8 mouse cellular contexts compared by ENCODE assay signal in genomic region chr3:96501391-96502115, GRCm38 (mm10). TPM values are rescaled to one million over a fixed set of nuclear protein-coding genes. Genes with fewer than 3 reads are reported as not detected.
DNase-seq lines count a peak whose midpoint lies in the region; ATAC-seq lines count a peak whose summit lies in the region.

No protein-coding gene starts in this region.

- H3K4me3 ChIP-seq in hindbrain, embryonic 13.5 days, result peak overlapping the region; percentile 72

- peaks cover 17% of the 10 kb centered on the region for H3K4me1 ChIP-seq in hindbrain, embryonic 13.5 days (replicated peaks)

- peak overlapping the region; percentile 55; the same call in 1 of the 2 replicates for H3K27ac ChIP-seq in hindbrain, embryonic 13.5 days

- H3K9ac ChIP-seq in hindbrain, embryonic 13.5 days, result peak overlapping the region; percentile 66

- WGBS in hindbrain, embryonic 13.5 days, result under 1% methylated on average over 32 of the region's 32 CpGs

- no peaks in the 10 kb centered on the region for H3K9me3 ChIP-seq in hindbrain, embryonic 13.5 days

- peak; percentile 88 for DNase-seq in Muller cell, postnatal 12 days (ENCODE audit: inconsistent ontology term)
- DNase-seq in cerebellum, adult 9-11 months, result peak; percentile 83
- peak; percentile 69 to 95 for DNase-seq in frontal cortex, adult 2 months (ENCODE audit: extremely low spot score in 1 of 2, low spot score in 1 of 2)
- peak; percentile 92 to 93 for DNase-seq in layer of hippocampus, postnatal 14 days (ENCODE audit: low spot score in 2 of 2)
- DNase-seq in lung, postnatal 14 days, result peak; percentile 92
- peak; percentile 85 for DNase-seq in ovary, postnatal 36 days (ENCODE audit: low spot score)
- peak; percentile 87 for DNase-seq in thymus, postnatal 14 days

- H3K36me3 ChIP-seq in hindbrain, embryonic 13.5 days, result no peaks in the 10 kb centered on the region

- H3K4me2 ChIP-seq in hindbrain, embryonic 13.5 days, result peak overlapping the region; percentile 89

- ATAC-seq in hindbrain, embryonic 13.5 days (ENCODE audit: low FRiP score), result peak; percentile 76

- H3K27me3 ChIP-seq in hindbrain, embryonic 13.5 days, result no peaks in the 10 kb centered on the region

RNA-seq across cellular contexts. Expression of gene Hfe2, which starts 23.4 kb away (rescaled TPM):
- 0.60 and 1.1 TPM in 2 replicates for polyA plus RNA-seq in frontal cortex, adult 2 months (2012; rRNA removed)
- 0.89 and 0.92 TPM in 2 replicates for polyA plus RNA-seq in hindbrain, embryonic 13.5 days (2015; fragmentation: Nextera tagmentation; extraction: Ambion mirVana)
- under 1 TPM in 1 of 2 experiments, not detected in 1; 0.16 TPM for total RNA-seq in layer of hippocampus, postnatal 14 days (2021)

RNA-seq across cellular contexts. Expression of gene BC107364, which starts 49.4 kb away (rescaled TPM):
- not detected in 2 replicates for polyA plus RNA-seq in frontal cortex, adult 2 months (2012; rRNA removed)
- polyA plus RNA-seq in hindbrain, embryonic 13.5 days (2015; fragmentation: Nextera tagmentation; extraction: Ambion mirVana), result not detected in 2 replicates
- not detected for total RNA-seq in layer of hippocampus, postnatal 14 days (2021)

RNA-seq across cellular contexts. Expression of gene Txnip, which starts 56.2 kb away (rescaled TPM):
- 27.5 and 27.7 TPM in 2 replicates for polyA plus RNA-seq in frontal cortex, adult 2 months (2012; rRNA removed)
- polyA plus RNA-seq in hindbrain, embryonic 13.5 days (2015; fragmentation: Nextera tagmentation; extraction: Ambion mirVana), result 60.5 and 67.6 TPM in 2 replicates
- 10 to 100 TPM; 48.3 to 49.8 TPM for total RNA-seq in layer of hippocampus, postnatal 14 days (2021)

Comparison
In these comparisons a context has a peak if more than half of its experiments do, and no peak if none do; other contexts are left out.
1. Peak in every context shown above with its lines: DNase-seq, ATAC-seq, H3K4me3 ChIP-seq and H3K27ac ChIP-seq.